Mouse (Mus musculus): Measurements from ENCODE around the gene Nrxn1.

GRCm38 (mm10) chr17:90817898-90818297 is 275.0 kb downstream of the Nrxn1 start:
- TF ChIP-seq TCF3 (IDR thresholded peaks at IDR 0.05; ENCODE audit: insufficient read length, low read depth) (no peak), CEBPB (IDR thresholded peaks at IDR 0.05; ENCODE audit: insufficient read depth, poor library complexity, severe bottlenecking) (no peak), POLR2A (IDR thresholded peaks at IDR 0.05; ENCODE audit: insufficient read length, low read depth) (no peak), MYOG (IDR thresholded peaks at IDR 0.05; ENCODE audit: control insufficient read depth in 1 of 3, insufficient read depth in 1 of 3, insufficient read length in 2 of 3, low read depth in 2 of 3) (no peak), MAX (IDR thresholded peaks at IDR 0.05; ENCODE audit: low read depth) (no peak), TCF12 (IDR thresholded peaks at IDR 0.05; ENCODE audit: insufficient read depth, poor library complexity, severe bottlenecking) (no peak)
